18 mouse cellular contexts compared by ENCODE assay signal in the genomic region with DNA sequence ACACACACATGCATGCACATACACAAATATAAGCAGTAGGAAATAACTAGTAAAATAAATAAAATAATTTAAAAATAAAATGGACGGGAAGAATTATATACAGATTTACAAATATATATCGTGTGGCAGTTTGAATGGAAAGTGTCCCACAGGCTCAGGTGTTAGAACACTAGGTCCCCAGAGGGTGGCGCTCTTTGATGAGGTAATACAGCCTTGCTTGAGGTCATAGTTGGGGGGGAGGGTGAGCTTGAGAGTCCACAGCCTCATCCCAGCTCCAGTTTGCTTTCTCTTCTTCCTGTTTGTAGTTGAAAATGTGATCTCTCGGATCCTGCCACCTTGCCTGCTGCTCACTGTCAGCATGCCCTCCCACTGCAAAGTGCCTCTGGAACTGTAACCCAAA. TPM values are rescaled to one million over a fixed set of nuclear protein-coding genes. Genes with fewer than 3 reads are reported as not detected.
DNase-seq lines count a peak whose midpoint lies in the region; ATAC-seq and TF ChIP-seq lines count a peak whose summit lies in the region.
"Had no signal": no experiment of that assay in that cellular context is flagged by ENCODE, and none has a peak within 500 bp of the region (broad histone marks: within the 10 kb centered on the region; RNA-seq: fewer than 3 reads in every experiment).

No protein-coding gene starts in this region.

- peak; percentile 8; the same call in 1 of the 2 replicates for TF ChIP-seq CTCF in lung, adult 2 months (IDR thresholded peaks at IDR 0.05; ENCODE audit: insufficient read depth, low read length)
- peak; percentile 38 for TF ChIP-seq CTCF in ES-Bruce4 (IDR thresholded peaks at IDR 0.05; ENCODE audit: low read depth, low read length)
- no peak for TF ChIP-seq CTCF in midbrain, postnatal 0 days (IDR thresholded peaks at IDR 0.05)

- 71% methylated on average over 4 of the region's 4 CpGs for WGBS in lung, adult 2 months
- 70% methylated on average over 4 of the region's 4 CpGs for WGBS in midbrain, postnatal 0 days

- H3K4me1 ChIP-seq in lung, adult 2 months (ENCODE audit: control insufficient read depth, insufficient read depth, low read length) = no peaks in the 10 kb centered on the region
- no peaks in the 10 kb centered on the region for H3K4me1 ChIP-seq in ES-Bruce4 (ENCODE audit: control insufficient read depth, insufficient read depth, low read length)
- H3K4me1 ChIP-seq in midbrain, postnatal 0 days (ENCODE audit: insufficient read depth, low read length) = no peaks in the 10 kb centered on the region
- H3K4me1 ChIP-seq: embryonic facial prominence, embryonic 13.5 days; megakaryocyte, embryonic 14.5 days had no signal

- H3K9me3 ChIP-seq in ES-Bruce4 (replicated peaks; ENCODE audit: control insufficient read depth, insufficient read depth, low read length, poor library complexity, severe bottlenecking) = no peaks in the 10 kb centered on the region
- no peaks in the 10 kb centered on the region for H3K9me3 ChIP-seq in midbrain, postnatal 0 days (ENCODE audit: low read length)
- H3K9me3 ChIP-seq: embryonic facial prominence, embryonic 13.5 days; forebrain, embryonic 10.5 days; hindbrain, embryonic 15.5 days; kidney, embryonic 15.5 days; lung, embryonic 15.5 days; neural tube, embryonic 13.5 days; stomach, embryonic 15.5 days had no signal

- H3K4me3 ChIP-seq in lung, adult 2 months (replicated peaks; ENCODE audit: extremely low read depth, low read depth, low read length) = no peak overlapping the region
- H3K4me3 ChIP-seq in ES-Bruce4 (ENCODE audit: low read depth, low read length) = no peak overlapping the region
- H3K4me3 ChIP-seq in midbrain, postnatal 0 days (ENCODE audit: low read depth, low read length) = no peak overlapping the region
- H3K4me3 ChIP-seq: embryonic facial prominence, embryonic 13.5 days; forebrain, embryonic 10.5 days; hindbrain, embryonic 15.5 days; kidney, embryonic 15.5 days; lung, embryonic 15.5 days; megakaryocyte, embryonic 14.5 days; neural tube, embryonic 13.5 days; stomach, embryonic 15.5 days had no signal

- TF ChIP-seq POLR2A in lung, adult 2 months (IDR thresholded peaks at IDR 0.05; ENCODE audit: borderline replicate concordance, extremely low read depth, low read depth, low read length) = no peak
- TF ChIP-seq POLR2A in ES-Bruce4 (IDR thresholded peaks at IDR 0.05; ENCODE audit: insufficient read depth, low read length) = no peak

- no peak for TF ChIP-seq EP300 in ES-Bruce4 (IDR thresholded peaks at IDR 0.05; ENCODE audit: insufficient read depth, low read depth, low read length)

- DNase-seq in heart, adult 11 months = peak; percentile 83
- DNase-seq in heart, adult 18-20 months = no peak
- DNase-seq in lung, adult 2 months = no peak
- no peak for DNase-seq in lung, postnatal 25 days (ENCODE audit: low spot score)
- DNase-seq in midbrain, postnatal 0 days (ENCODE audit: low spot score) = no peak
- DNase-seq in frontal cortex, postnatal 10 days (ENCODE audit: low spot score in 2 of 2) = no peak
- DNase-seq: cerebellum, postnatal 36 days; heart, postnatal 10 days had no signal

- H3K27me3 ChIP-seq in ES-Bruce4 (ENCODE audit: control insufficient read depth, insufficient read depth, low read length, poor library complexity, severe bottlenecking) = no peaks in the 10 kb centered on the region
- no peaks in the 10 kb centered on the region for H3K27me3 ChIP-seq in midbrain, postnatal 0 days (ENCODE audit: insufficient read depth, low read length)
- H3K27me3 ChIP-seq: embryonic facial prominence, embryonic 13.5 days; hindbrain, embryonic 15.5 days; kidney, embryonic 15.5 days; lung, embryonic 15.5 days; neural tube, embryonic 13.5 days; stomach, embryonic 15.5 days had no signal

- no peaks in the 10 kb centered on the region for H3K36me3 ChIP-seq in ES-Bruce4 (ENCODE audit: control insufficient read depth, insufficient read depth, low read length, poor library complexity, severe bottlenecking)
- H3K36me3 ChIP-seq in midbrain, postnatal 0 days (ENCODE audit: insufficient read depth, low read length) = no peaks in the 10 kb centered on the region
- H3K36me3 ChIP-seq: embryonic facial prominence, embryonic 13.5 days; forebrain, embryonic 10.5 days; hindbrain, embryonic 15.5 days; kidney, embryonic 15.5 days; lung, embryonic 15.5 days; neural tube, embryonic 13.5 days; stomach, embryonic 15.5 days had no signal

- ATAC-seq in granulocyte monocyte progenitor cell, adult 5-6 weeks (replicated peaks; ENCODE audit: poor library complexity, severe bottlenecking) = peak; percentile 27; the same call in 1 of the 2 replicates
- no peak for ATAC-seq in midbrain, postnatal 0 days (ENCODE audit: low FRiP score)

- no peak overlapping the region for H3K27ac ChIP-seq in ES-Bruce4 (ENCODE audit: insufficient read depth, low read length)
- no peak overlapping the region for H3K27ac ChIP-seq in midbrain, postnatal 0 days (ENCODE audit: low read depth, low read length)
- H3K27ac ChIP-seq: embryonic facial prominence, embryonic 13.5 days; forebrain, embryonic 10.5 days; hindbrain, embryonic 15.5 days; kidney, embryonic 15.5 days; lung, embryonic 15.5 days; neural tube, embryonic 13.5 days; stomach, embryonic 15.5 days had no signal

- no peak overlapping the region for H3K9ac ChIP-seq in ES-Bruce4 (ENCODE audit: low read depth, poor library complexity, severe bottlenecking)
- no peak overlapping the region for H3K9ac ChIP-seq in midbrain, postnatal 0 days (replicated peaks; ENCODE audit: low read length, poor library complexity, severe bottlenecking)
- H3K9ac ChIP-seq: embryonic facial prominence, embryonic 13.5 days; hindbrain, embryonic 15.5 days; kidney, embryonic 15.5 days; lung, embryonic 15.5 days; neural tube, embryonic 13.5 days; stomach, embryonic 15.5 days had no signal

- H3K4me2 ChIP-seq in midbrain, postnatal 0 days (ENCODE audit: low read depth, low read length, poor library complexity, severe bottlenecking) = no peak overlapping the region
- H3K4me2 ChIP-seq: embryonic facial prominence, embryonic 13.5 days; hindbrain, embryonic 15.5 days; kidney, embryonic 15.5 days; lung, embryonic 15.5 days; neural tube, embryonic 13.5 days; stomach, embryonic 15.5 days had no signal

RNA-seq across cellular contexts. Expression of a gene that starts 14.3 kb away (rescaled TPM):
- 10 to 100 TPM; 20.5 to 26.6 TPM for total RNA-seq in heart, adult 18-20 months (2021)
- 6.6 and 11.2 TPM in 2 replicates for polyA plus RNA-seq in lung, adult 2 months (2012; rRNA removed)
- 11.1 and 13.5 TPM in 2 replicates for polyA plus RNA-seq in ES-Bruce4 (2011; ENCODE audit: insufficient read depth, insufficient read length, low read depth, missing spikeins)
- total RNA-seq in granulocyte monocyte progenitor cell, adult 5-6 weeks (2014; fragmentation: Nextera tagmentation) = 1.2 and 1.3 TPM in 2 replicates
- total RNA-seq in granulocyte monocyte progenitor cell, adult 5-6 weeks (2017) = 0.30 and 3.0 TPM in 2 replicates
- total RNA-seq in midbrain, postnatal 0 days (2014; rRNA removed) = 32.3 and 33.6 TPM in 2 replicates
- polyA plus RNA-seq in midbrain, postnatal 0 days (2015; fragmentation: Nextera tagmentation; extraction: Ambion mirVana) = 27.0 and 27.6 TPM in 2 replicates
